15 mouse cellular contexts compared by ENCODE assay signal in genomic region chr2:142832617-142833422, GRCm38 (mm10).
A peak's percentile ranks its signal among the peaks of the same experiment; 100 is the strongest.
DNase-seq lines count a peak whose midpoint lies in the region; ATAC-seq and TF ChIP-seq lines count a peak whose summit lies in the region.
"Had no signal": no experiment of that assay in that cellular context is flagged by ENCODE, and none has a peak within 500 bp of the region (broad histone marks: within the 10 kb centered on the region; RNA-seq: fewer than 3 reads in every experiment).

No protein-coding gene starts in this region.

- no peak for TF ChIP-seq EP300 in heart, adult 2 months (IDR thresholded peaks at IDR 0.05; ENCODE audit: insufficient read depth, low read depth, low read length)

- no peaks in the 10 kb centered on the region for H3K27me3 ChIP-seq in heart, adult 2 months (ENCODE audit: control insufficient read depth, insufficient read depth, low read length)
- H3K27me3 ChIP-seq in limb, embryonic 11.5 days (ENCODE audit: control insufficient read depth, insufficient read depth, low read length), result no peaks in the 10 kb centered on the region
- no peaks in the 10 kb centered on the region for H3K27me3 ChIP-seq in limb, embryonic 10.5 days (ENCODE audit: low read depth, poor library complexity, severe bottlenecking)
- H3K27me3 ChIP-seq in embryonic facial prominence, embryonic 12.5 days, result no peaks in the 10 kb centered on the region
- H3K27me3 ChIP-seq in limb, embryonic 14.5 days (ENCODE audit: control insufficient read depth, insufficient read depth, low read length), result no peaks in the 10 kb centered on the region

- WGBS in heart, adult 2 months, result 93% methylated on average over 10 of the region's 10 CpGs
- WGBS in limb, embryonic 11.5 days, result 59% methylated on average over 10 of the region's 10 CpGs
- WGBS in limb, embryonic 10.5 days, result 73% methylated on average over 10 of the region's 10 CpGs
- 58% methylated on average over 10 of the region's 10 CpGs for WGBS in embryonic facial prominence, embryonic 12.5 days
- 63% methylated on average over 10 of the region's 10 CpGs for WGBS in limb, embryonic 14.5 days

- ATAC-seq in limb, embryonic 11.5 days (ENCODE audit: insufficient number of reproducible peaks, low FRiP score, low TSS enrichment, low read depth), result 0 out of 2 replicates have a peak, but pooled peaks have one; percentile 60
- peak; percentile 74; the same call in 1 of the 2 replicates for ATAC-seq in embryonic facial prominence, embryonic 12.5 days (ENCODE audit: insufficient number of reproducible peaks, insufficient read depth, low FRiP score, low TSS enrichment)
- ATAC-seq in limb, embryonic 14.5 days (ENCODE audit: low FRiP score, low read depth), result peak; percentile 44; the same call in 1 of the 2 replicates
- ATAC-seq: CD4-positive, CD25-positive, alpha-beta regulatory T cell, adult 4 months had no signal

- no peak for TF ChIP-seq POLR2A in heart, adult 2 months (IDR thresholded peaks at IDR 0.05; ENCODE audit: insufficient read depth, low read depth, low read length)
- no peak for TF ChIP-seq POLR2A in limb, embryonic 14.5 days (IDR thresholded peaks at IDR 0.05; ENCODE audit: borderline replicate concordance, extremely low read depth, insufficient read depth, insufficient read length)

- peak; percentile 78 for DNase-seq in heart, adult 11 months
- DNase-seq in heart, adult 2 months, result no peak
- no peak for DNase-seq in limb, embryonic 11.5 days (ENCODE audit: low spot score)
- DNase-seq in limb, embryonic 10.5 days (ENCODE audit: low spot score), result no peak
- no peak for DNase-seq in limb, embryonic 14.5 days (ENCODE audit: low spot score)
- no peak for DNase-seq in layer of hippocampus, postnatal 25 days (ENCODE audit: extremely low spot score in 1 of 2, low spot score in 1 of 2)
- DNase-seq in right cerebral cortex, postnatal 25 days, result no peak
- DNase-seq: cerebellum, adult 2 months; gastrocnemius, adult 2 months; heart, postnatal 36 days; thymus, adult 2 months had no signal

- H3K4me3 ChIP-seq in heart, adult 2 months, result no peak overlapping the region
- H3K4me3 ChIP-seq in limb, embryonic 11.5 days (ENCODE audit: low read depth, low read length), result no peak overlapping the region
- no peak overlapping the region for H3K4me3 ChIP-seq in limb, embryonic 10.5 days
- H3K4me3 ChIP-seq in embryonic facial prominence, embryonic 12.5 days, result no peak overlapping the region
- no peak overlapping the region for H3K4me3 ChIP-seq in limb, embryonic 14.5 days (replicated peaks; ENCODE audit: low read length)
- H3K4me3 ChIP-seq: gastrocnemius, adult 2 months; heart, embryonic 10.5 days had no signal

- H3K27ac ChIP-seq in heart, adult 2 months, result no peak overlapping the region
- no peak overlapping the region for H3K27ac ChIP-seq in limb, embryonic 11.5 days (replicated peaks; ENCODE audit: low read depth, low read length)
- H3K27ac ChIP-seq in limb, embryonic 10.5 days, result no peak overlapping the region
- no peak overlapping the region for H3K27ac ChIP-seq in embryonic facial prominence, embryonic 12.5 days
- H3K27ac ChIP-seq in limb, embryonic 14.5 days (replicated peaks; ENCODE audit: low read depth, low read length), result no peak overlapping the region
- H3K27ac ChIP-seq: gastrocnemius, adult 2 months; heart, embryonic 10.5 days; liver, embryonic 14.5 days had no signal

- no peaks in the 10 kb centered on the region for H3K9me3 ChIP-seq in limb, embryonic 11.5 days (ENCODE audit: control insufficient read depth, low read length)
- no peaks in the 10 kb centered on the region for H3K9me3 ChIP-seq in limb, embryonic 10.5 days (replicated peaks)
- H3K9me3 ChIP-seq in embryonic facial prominence, embryonic 12.5 days, result no peaks in the 10 kb centered on the region
- no peaks in the 10 kb centered on the region for H3K9me3 ChIP-seq in limb, embryonic 14.5 days (ENCODE audit: control insufficient read depth, low read length)
- H3K9me3 ChIP-seq: heart, embryonic 10.5 days had no signal

- TF ChIP-seq CTCF in heart, adult 2 months (IDR thresholded peaks at IDR 0.05), result no peak

- H3K9ac ChIP-seq in heart, adult 2 months (ENCODE audit: low read depth, low read length), result no peak overlapping the region
- no peak overlapping the region for H3K9ac ChIP-seq in limb, embryonic 11.5 days (ENCODE audit: low read length)
- no peak overlapping the region for H3K9ac ChIP-seq in embryonic facial prominence, embryonic 12.5 days
- no peak overlapping the region for H3K9ac ChIP-seq in limb, embryonic 14.5 days (ENCODE audit: low read depth, low read length, severe bottlenecking)
- H3K9ac ChIP-seq: liver, embryonic 14.5 days had no signal

- H3K4me1 ChIP-seq in heart, adult 2 months (ENCODE audit: control insufficient read depth, insufficient read depth, low read length), result no peaks in the 10 kb centered on the region
- no peaks in the 10 kb centered on the region for H3K4me1 ChIP-seq in limb, embryonic 11.5 days (ENCODE audit: control insufficient read depth, insufficient read depth, low read length)
- no peaks in the 10 kb centered on the region for H3K4me1 ChIP-seq in limb, embryonic 10.5 days
- no peaks in the 10 kb centered on the region for H3K4me1 ChIP-seq in embryonic facial prominence, embryonic 12.5 days
- H3K4me1 ChIP-seq in limb, embryonic 14.5 days (ENCODE audit: control insufficient read depth, insufficient read depth, low read length), result peaks cover under 1% of the 10 kb centered on the region; the same call in 1 of the 2 replicates
- H3K4me1 ChIP-seq: heart, embryonic 10.5 days had no signal

- intact Hi-C loops in heart, adult 2 months (cut with DNase I), result no loop called here

- H3K79me2 ChIP-seq in heart, adult 2 months (replicated peaks; ENCODE audit: control insufficient read depth, insufficient read depth, low read length), result no peaks in the 10 kb centered on the region

- no peak overlapping the region for H3K4me2 ChIP-seq in limb, embryonic 11.5 days (ENCODE audit: low read depth, severe bottlenecking)
- H3K4me2 ChIP-seq in embryonic facial prominence, embryonic 12.5 days (replicated peaks), result no peak overlapping the region
- H3K4me2 ChIP-seq in limb, embryonic 14.5 days (replicated peaks; ENCODE audit: low read depth, low read length, severe bottlenecking), result no peak overlapping the region

- no peaks in the 10 kb centered on the region; the same call in 1 of the 2 replicates for H3K36me3 ChIP-seq in heart, adult 2 months (ENCODE audit: control insufficient read depth, insufficient read depth, low read length)
- H3K36me3 ChIP-seq in limb, embryonic 11.5 days (ENCODE audit: control insufficient read depth, insufficient read depth, low read length), result no peaks in the 10 kb centered on the region
- no peaks in the 10 kb centered on the region for H3K36me3 ChIP-seq in limb, embryonic 10.5 days
- H3K36me3 ChIP-seq in embryonic facial prominence, embryonic 12.5 days, result no peaks in the 10 kb centered on the region; the same call in 1 of the 2 replicates
- H3K36me3 ChIP-seq in limb, embryonic 14.5 days (ENCODE audit: control insufficient read depth, insufficient read depth, low read length), result peaks cover 5% of the 10 kb centered on the region; the same call in 1 of the 2 replicates
- H3K36me3 ChIP-seq: heart, embryonic 10.5 days had no signal
